ENCODE assay signal across 29 mouse cellular contexts in genomic region chr1:57826245-57826644, GRCm38 (mm10). TPM values are rescaled to one million over a fixed set of nuclear protein-coding genes. Genes with fewer than 3 reads are reported as not detected.
DNase-seq lines count a peak whose midpoint lies in the region; ATAC-seq and TF ChIP-seq lines count a peak whose summit lies in the region.
"Had no signal": no experiment of that assay in that cellular context is flagged by ENCODE, and none has a peak within 500 bp of the region (broad histone marks: within the 10 kb centered on the region; RNA-seq: fewer than 3 reads in every experiment).

No protein-coding gene starts in this region.

- no peaks in the 10 kb centered on the region for H3K27me3 ChIP-seq in embryonic facial prominence, embryonic 11.5 days (ENCODE audit: control insufficient read depth, insufficient read depth, low read length)
- no peaks in the 10 kb centered on the region for H3K27me3 ChIP-seq in embryonic facial prominence, embryonic 10.5 days (replicated peaks; ENCODE audit: low read depth, poor library complexity, severe bottlenecking)
- no peaks in the 10 kb centered on the region for H3K27me3 ChIP-seq in lung, embryonic 15.5 days
- H3K27me3 ChIP-seq: embryonic facial prominence, embryonic 12.5 days; hindbrain, embryonic 13.5 days; kidney, embryonic 15.5 days; limb, embryonic 13.5 days; liver, embryonic 12.5 days; Patski had no signal

- no peak overlapping the region for H3K9ac ChIP-seq in embryonic facial prominence, embryonic 11.5 days (replicated peaks; ENCODE audit: low read length)
- H3K9ac ChIP-seq in lung, embryonic 15.5 days, result no peak overlapping the region
- H3K9ac ChIP-seq: embryonic facial prominence, embryonic 12.5 days; hindbrain, embryonic 13.5 days; kidney, embryonic 15.5 days; limb, embryonic 13.5 days; liver, embryonic 12.5 days; liver, postnatal 0 days had no signal

- H3K36me3 ChIP-seq in embryonic facial prominence, embryonic 11.5 days (replicated peaks; ENCODE audit: control insufficient read depth, insufficient read depth, low read depth, low read length), result no peaks in the 10 kb centered on the region
- no peaks in the 10 kb centered on the region for H3K36me3 ChIP-seq in embryonic facial prominence, embryonic 10.5 days (replicated peaks)
- H3K36me3 ChIP-seq in lung, embryonic 15.5 days, result no peaks in the 10 kb centered on the region
- H3K36me3 ChIP-seq: heart, embryonic 10.5 days; hindbrain, embryonic 13.5 days; kidney, embryonic 15.5 days; liver, embryonic 12.5 days had no signal

- no peak for DNase-seq in embryonic facial prominence, embryonic 11.5 days (ENCODE audit: low spot score)
- no peak for DNase-seq in embryonic facial prominence, embryonic 10.5 days (ENCODE audit: low spot score)
- peak; percentile 40 for DNase-seq in gastrocnemius, postnatal 14 days
- no peak for DNase-seq in gastrocnemius, postnatal 4 days (ENCODE audit: low spot score in 2 of 2)
- DNase-seq in lung, adult 2 months, result no peak
- DNase-seq in liver, result no peak
- DNase-seq: adrenal gland, postnatal 10 days; cerebellum, adult 11-12 months; cerebellum, adult 9-11 months; heart, postnatal 36 days; kidney, adult 18-20 months; kidney, postnatal 25 days; liver, postnatal 0 days; lung, postnatal 10 days; thymus, adult 2 months; thymus, postnatal 36 days had no signal

- H3K4me2 ChIP-seq in embryonic facial prominence, embryonic 11.5 days (ENCODE audit: low read depth, low read length), result no peak overlapping the region
- H3K4me2 ChIP-seq in lung, embryonic 15.5 days, result no peak overlapping the region
- H3K4me2 ChIP-seq: embryonic facial prominence, embryonic 12.5 days; hindbrain, embryonic 13.5 days; kidney, embryonic 15.5 days; limb, embryonic 13.5 days; liver, embryonic 12.5 days; midbrain, embryonic 11.5 days had no signal

- intact Hi-C loops in gastrocnemius, postnatal 14 days (cut with DNase I; ENCODE audit: low total_unique reads), result no loop called here

- H3K27ac ChIP-seq in embryonic facial prominence, embryonic 11.5 days (replicated peaks; ENCODE audit: low read depth, low read length), result no peak overlapping the region
- no peak overlapping the region for H3K27ac ChIP-seq in embryonic facial prominence, embryonic 10.5 days (replicated peaks)
- no peak overlapping the region for H3K27ac ChIP-seq in lung, embryonic 15.5 days
- H3K27ac ChIP-seq: embryonic facial prominence, embryonic 12.5 days; heart, embryonic 10.5 days; hindbrain, embryonic 13.5 days; kidney, embryonic 15.5 days; limb, embryonic 13.5 days; liver, embryonic 12.5 days; macrophage had no signal

- H3K4me3 ChIP-seq in embryonic facial prominence, embryonic 11.5 days (ENCODE audit: low read depth, low read length), result no peak overlapping the region
- H3K4me3 ChIP-seq in embryonic facial prominence, embryonic 10.5 days, result no peak overlapping the region
- no peak overlapping the region for H3K4me3 ChIP-seq in lung, embryonic 15.5 days
- no peak overlapping the region for H3K4me3 ChIP-seq in lung, adult 2 months (replicated peaks; ENCODE audit: extremely low read depth, low read depth, low read length)
- H3K4me3 ChIP-seq: embryonic facial prominence, embryonic 12.5 days; heart, embryonic 10.5 days; hindbrain, embryonic 13.5 days; kidney, embryonic 15.5 days; limb, embryonic 13.5 days; liver, embryonic 12.5 days had no signal

- TF ChIP-seq CTCF in lung, adult 2 months (IDR thresholded peaks at IDR 0.05; ENCODE audit: insufficient read depth, low read length), result no peak

- no peaks in the 10 kb centered on the region for H3K4me1 ChIP-seq in embryonic facial prominence, embryonic 11.5 days (ENCODE audit: control insufficient read depth, insufficient read depth, low read length)
- H3K4me1 ChIP-seq in embryonic facial prominence, embryonic 10.5 days, result peaks cover 18% of the 10 kb centered on the region
- H3K4me1 ChIP-seq in lung, embryonic 15.5 days, result 0 out of 2 replicates have a peak, but pooled peaks cover 2% of the 10 kb centered on the region
- H3K4me1 ChIP-seq in lung, adult 2 months (ENCODE audit: control insufficient read depth, insufficient read depth, low read length), result no peaks in the 10 kb centered on the region
- H3K4me1 ChIP-seq: kidney, embryonic 15.5 days; liver, embryonic 12.5 days had no signal

- peak; percentile 65; the same call in 1 of the 2 replicates for ATAC-seq in embryonic facial prominence, embryonic 11.5 days (replicated peaks; ENCODE audit: insufficient number of reproducible peaks, low FRiP score, low TSS enrichment, low read depth)
- 0 out of 2 replicates have a peak, but pooled peaks have one; percentile 14 for ATAC-seq in lung, embryonic 15.5 days (ENCODE audit: borderline replicate concordance, extremely low read depth, low FRiP score, low TSS enrichment)
- ATAC-seq: liver, embryonic 12.5 days; liver, postnatal 0 days; Patski had no signal

- no peak for TF ChIP-seq POLR2A in lung, adult 2 months (IDR thresholded peaks at IDR 0.05; ENCODE audit: borderline replicate concordance, extremely low read depth, low read depth, low read length)

- WGBS in embryonic facial prominence, embryonic 11.5 days, result 88% methylated on average over 9 of the region's 9 CpGs
- WGBS in embryonic facial prominence, embryonic 10.5 days, result 85% methylated on average over 9 of the region's 9 CpGs
- 85% methylated on average over 9 of the region's 9 CpGs for WGBS in lung, embryonic 15.5 days
- 84% methylated on average over 9 of the region's 9 CpGs for WGBS in lung, adult 2 months

- no peaks in the 10 kb centered on the region for H3K9me3 ChIP-seq in embryonic facial prominence, embryonic 11.5 days (replicated peaks; ENCODE audit: control insufficient read depth, low read length)
- H3K9me3 ChIP-seq in embryonic facial prominence, embryonic 10.5 days, result no peaks in the 10 kb centered on the region
- no peaks in the 10 kb centered on the region for H3K9me3 ChIP-seq in lung, embryonic 15.5 days
- H3K9me3 ChIP-seq: embryonic facial prominence, embryonic 12.5 days; heart, embryonic 10.5 days; hindbrain, embryonic 13.5 days; kidney, embryonic 15.5 days; limb, embryonic 13.5 days; liver, embryonic 12.5 days had no signal

RNA-seq across cellular contexts. Expression of gene Spats2l, which starts 52.3 kb away (rescaled TPM):
- 51.9 and 52.4 TPM in 2 replicates for polyA plus RNA-seq in embryonic facial prominence, embryonic 11.5 days (2014; fragmentation: Nextera tagmentation; extraction: Ambion mirVana)
- polyA plus RNA-seq in embryonic facial prominence, embryonic 10.5 days (2016; fragmentation: Nextera tagmentation; extraction: Ambion mirVana), result 18.7 and 23.5 TPM in 2 replicates
- total RNA-seq in gastrocnemius, postnatal 14 days (2021), result 10 to 100 TPM; 14.8 to 18.2 TPM
- 10 to 100 TPM; 72.4 to 84.7 TPM for total RNA-seq in gastrocnemius, postnatal 4 days (2021)
- polyA plus RNA-seq in lung, embryonic 15.5 days (2015; fragmentation: Nextera tagmentation; extraction: Ambion mirVana), result 73.7 and 79.6 TPM in 2 replicates
- polyA plus RNA-seq in lung, adult 2 months (2012; rRNA removed), result 6.7 and 7.4 TPM in 2 replicates
- total RNA-seq: granulocyte monocyte progenitor cell, adult 5-6 weeks; MEL; monocyte, adult 5-6 weeks had no signal
- polyA plus RNA-seq: macrophage had no signal
